9 mouse cellular contexts compared by ENCODE assay signal in the genomic region with DNA sequence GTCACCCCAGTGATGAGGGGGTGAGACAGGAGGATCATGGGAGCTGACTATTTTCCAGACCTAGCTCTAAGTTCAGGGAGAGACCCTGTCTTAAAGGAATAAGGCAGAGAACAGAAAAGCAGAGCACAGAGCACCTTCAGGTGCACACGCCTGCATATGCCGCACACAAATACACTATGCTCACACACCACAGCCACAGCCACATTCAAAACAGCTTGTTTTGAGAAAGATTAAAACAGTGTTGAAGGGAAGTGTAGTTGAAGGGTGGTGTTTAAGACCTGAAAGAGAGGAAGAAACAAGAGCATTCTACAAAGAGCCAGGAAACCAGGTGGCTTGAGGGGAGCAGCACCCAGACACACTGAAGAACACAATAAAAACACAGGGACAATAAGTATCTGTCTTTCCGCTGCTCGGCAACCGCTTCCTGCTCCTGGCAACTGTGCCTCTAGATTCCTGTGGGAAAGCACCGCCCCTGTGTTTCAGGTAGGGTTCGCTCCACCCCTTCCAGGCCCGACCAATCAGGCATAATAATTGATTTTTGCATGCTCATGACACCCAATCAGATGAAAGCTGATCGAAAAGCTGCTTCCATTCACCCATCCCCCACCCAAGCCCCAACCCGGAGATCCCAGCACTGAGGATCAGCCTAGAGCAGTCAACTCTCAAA. TPM values are rescaled to one million over a fixed set of nuclear protein-coding genes. Genes with fewer than 3 reads are reported as not detected.
DNase-seq lines count a peak whose midpoint lies in the region; ATAC-seq lines count a peak whose summit lies in the region.
"Had no signal": no experiment of that assay in that cellular context is flagged by ENCODE, and none has a peak within 500 bp of the region (broad histone marks: within the 10 kb centered on the region; RNA-seq: fewer than 3 reads in every experiment).

No protein-coding gene starts in this region.

- peak overlapping the region; percentile 32 for H3K4me2 ChIP-seq in intestine, embryonic 14.5 days (ENCODE audit: low read length)

- peak overlapping the region; percentile 33; the same call in 1 of the 2 replicates for H3K27ac ChIP-seq in intestine, embryonic 14.5 days (ENCODE audit: low read depth)
- peak overlapping the region; percentile 63 for H3K27ac ChIP-seq in midbrain, embryonic 10.5 days (replicated peaks)
- H3K27ac ChIP-seq: macrophage had no signal

- 0 out of 2 replicates have a peak, but pooled peaks have one; percentile 71 for ATAC-seq in intestine, embryonic 14.5 days (replicated peaks; ENCODE audit: low FRiP score, low TSS enrichment, low read depth)

- peak; percentile 46 to 58 for DNase-seq in right cerebral cortex, adult 2 months (ENCODE audit: low spot score in 2 of 2)
- no peak for DNase-seq in right cerebral cortex, postnatal 36 days (ENCODE audit: low spot score in 2 of 2)
- peak; percentile 85 for DNase-seq in embryo, embryonic 11 days
- DNase-seq in intestine, embryonic 14.5 days (ENCODE audit: low spot score), result peak; percentile 73
- peak; percentile 48 for DNase-seq in left cerebral cortex, postnatal 4 days
- peak; percentile 78 for DNase-seq in midbrain, embryonic 10.5 days (ENCODE audit: low spot score)
- DNase-seq in thymus, postnatal 0 days (ENCODE audit: low spot score), result peak; percentile 91
- DNase-seq in adrenal gland, adult 8-10 months, result no peak

- 28% methylated on average over 10 of the region's 10 CpGs for WGBS in intestine, embryonic 14.5 days
- 21% methylated on average over 10 of the region's 10 CpGs for WGBS in midbrain, embryonic 10.5 days

- H3K9me3 ChIP-seq in intestine, embryonic 14.5 days (ENCODE audit: control insufficient read depth, low read length), result no peaks in the 10 kb centered on the region
- no peaks in the 10 kb centered on the region for H3K9me3 ChIP-seq in midbrain, embryonic 10.5 days (replicated peaks)

- H3K4me3 ChIP-seq in intestine, embryonic 14.5 days (ENCODE audit: low read depth, low read length), result no peak overlapping the region
- H3K4me3 ChIP-seq in midbrain, embryonic 10.5 days, result peak overlapping the region; percentile 33

- H3K4me1 ChIP-seq in intestine, embryonic 14.5 days (replicated peaks; ENCODE audit: control insufficient read depth, insufficient read depth, low read length), result peaks cover 13% of the 10 kb centered on the region; the same call in 1 of the 2 replicates
- peaks cover 35% of the 10 kb centered on the region for H3K4me1 ChIP-seq in midbrain, embryonic 10.5 days

- H3K27me3 ChIP-seq in intestine, embryonic 14.5 days (replicated peaks; ENCODE audit: control insufficient read depth, insufficient read depth, low read length), result no peaks in the 10 kb centered on the region
- no peaks in the 10 kb centered on the region for H3K27me3 ChIP-seq in midbrain, embryonic 10.5 days (ENCODE audit: low read depth, poor library complexity, severe bottlenecking)

- no peak overlapping the region for H3K9ac ChIP-seq in intestine, embryonic 14.5 days (ENCODE audit: low read length)

- no peaks in the 10 kb centered on the region for H3K36me3 ChIP-seq in intestine, embryonic 14.5 days (ENCODE audit: control insufficient read depth, insufficient read depth, low read length)
- no peaks in the 10 kb centered on the region for H3K36me3 ChIP-seq in midbrain, embryonic 10.5 days

- intact Hi-C loops in left cerebral cortex, postnatal 4 days (cut with DNase I), result no loop called here

RNA-seq across cellular contexts. Expression of gene Actn1, which starts 13.0 kb away (rescaled TPM):
- polyA plus RNA-seq in intestine, embryonic 14.5 days (2014; fragmentation: Nextera tagmentation; extraction: Ambion mirVana), result 66.0 and 68.6 TPM in 2 replicates
- 10 to 100 TPM; 65.4 to 68.2 TPM for total RNA-seq in left cerebral cortex, postnatal 4 days (2021)
- 23.1 and 24.9 TPM in 2 replicates for polyA plus RNA-seq in midbrain, embryonic 10.5 days (2016; fragmentation: Nextera tagmentation; extraction: Ambion mirVana)
- polyA plus RNA-seq in thymus, postnatal 0 days (2015; fragmentation: Nextera tagmentation; extraction: Ambion mirVana), result 36.9 and 41.0 TPM in 2 replicates
- total RNA-seq in adrenal gland, adult 8-10 months (2022), result 10 to 100 TPM; 35.5 to 51.7 (median 44.4) TPM

Comparison
In these comparisons a context has a peak if more than half of its experiments do, and no peak if none do; other contexts are left out.
1. DNase-seq: peak in right cerebral cortex, adult 2 months (2 of 2), embryo, embryonic 11 days (single experiment), intestine, embryonic 14.5 days (single experiment), left cerebral cortex, postnatal 4 days (single experiment), midbrain, embryonic 10.5 days (single experiment) and thymus, postnatal 0 days (single experiment); none in right cerebral cortex, postnatal 36 days (0 of 2) and adrenal gland, adult 8-10 months (single experiment).